Mouse (Mus musculus): ENCODE data around the gene Gm10300. TPM values are rescaled to one million over a fixed set of nuclear protein-coding genes. Genes with fewer than 3 reads are reported as not detected.

Gm10300 gene
- polyA plus RNA-seq, 1 experiment from 2014 or later = not detected

DNA sequence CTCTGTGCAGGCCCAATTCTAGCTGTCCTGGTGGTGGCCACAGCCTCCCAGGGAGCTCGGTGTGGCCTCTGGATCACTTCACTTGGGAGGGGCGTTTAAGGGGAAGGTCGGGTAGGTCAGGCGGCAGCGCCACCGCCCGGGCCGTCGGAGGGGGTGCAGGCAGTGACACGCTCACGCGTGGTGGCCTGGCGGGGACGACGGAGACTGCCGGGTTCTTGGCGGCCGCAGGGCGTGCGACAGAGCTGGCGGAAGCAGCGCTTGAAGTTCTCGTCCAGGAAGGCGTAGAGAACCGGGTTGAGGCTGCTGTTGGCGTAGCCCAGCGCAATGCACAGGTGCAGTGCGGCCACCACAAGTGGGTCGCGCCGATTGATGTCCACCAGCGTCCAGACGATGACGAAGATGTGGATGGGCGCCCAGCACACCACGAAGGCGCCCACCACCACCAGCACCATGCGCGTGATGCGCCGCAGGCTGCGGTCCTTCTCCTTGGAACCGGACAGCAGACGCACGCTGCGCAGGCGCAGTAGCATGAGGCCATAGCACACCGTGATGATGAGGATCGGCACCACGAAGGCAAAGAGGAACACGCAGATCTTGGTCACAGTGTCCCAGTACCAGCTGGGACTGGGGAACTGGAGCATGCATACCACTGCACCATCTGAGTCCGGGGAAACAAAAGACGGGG, 39.1 kb downstream of the Gm10300 start:
- Histone ChIP-seq H3K36me3 (ENCODE audit: control insufficient read depth, insufficient read depth, low read length) (no peaks in the 10 kb centered on the region), H3K27ac (ENCODE audit: low read depth, low read length) (no peak overlapping the region), H3K9me3 (ENCODE audit: control insufficient read depth, low read length) (no peaks in the 10 kb centered on the region), H3K9ac (ENCODE audit: low read length) (peak overlapping the region; percentile 30; the same call in 1 of the 2 replicates), H3K27me3 (ENCODE audit: control insufficient read depth, insufficient read depth, low read length) (no peaks in the 10 kb centered on the region), H3K4me1 (ENCODE audit: control insufficient read depth, insufficient read depth, low read length) (0 out of 2 replicates have a peak, but pooled peaks cover 10% of the 10 kb centered on the region), H3K4me2 (ENCODE audit: low read depth) (peak overlapping the region; percentile 42), H3K4me3 (ENCODE audit: low read depth, low read length) (peak overlapping the region; percentile 24)
- WGBS = 37% methylated on average over 53 of the region's 53 CpGs
- no peak for ATAC-seq (ENCODE audit: insufficient read depth, low FRiP score, low TSS enrichment)
- DNase-seq (ENCODE audit: low spot score) = peak; percentile 49

DNA sequence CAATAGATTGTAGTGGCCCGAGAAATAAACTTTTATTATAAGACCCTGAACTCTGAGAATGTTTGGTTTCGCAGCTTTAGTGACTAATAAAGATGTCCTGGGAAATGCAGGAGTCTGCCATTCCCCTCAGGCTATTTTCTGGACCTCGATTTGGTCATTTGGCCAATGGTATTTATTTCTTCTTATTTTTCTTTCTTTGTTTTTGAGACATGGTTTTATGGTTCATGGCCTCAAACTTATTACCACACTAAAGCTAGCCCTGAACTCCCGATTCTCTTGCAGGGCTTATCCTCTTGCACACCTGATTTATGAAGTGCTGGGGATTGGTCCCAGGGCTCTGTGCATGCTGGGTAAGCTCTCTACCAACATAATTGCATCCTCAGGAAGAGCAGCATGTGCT, 41.8 kb downstream of the Gm10300 start:
- Histone ChIP-seq H3K4me3 (ENCODE audit: low read depth, low read length) (no peak overlapping the region), H3K9me3 (ENCODE audit: control insufficient read depth, low read length) (no peaks in the 10 kb centered on the region), H3K36me3 (ENCODE audit: control insufficient read depth, insufficient read depth, low read length) (no peaks in the 10 kb centered on the region), H3K4me1 (ENCODE audit: control insufficient read depth, insufficient read depth, low read length) (0 out of 2 replicates have a peak, but pooled peaks cover 5% of the 10 kb centered on the region), H3K9ac (ENCODE audit: low read length) (no peak overlapping the region), H3K27ac (ENCODE audit: low read depth, low read length) (no peak overlapping the region), H3K27me3 (ENCODE audit: control insufficient read depth, insufficient read depth, low read length) (no peaks in the 10 kb centered on the region), H3K4me2 (ENCODE audit: low read depth) (no peak overlapping the region)
- WGBS = 82% methylated on average over 4 of the region's 4 CpGs
- no peak for ATAC-seq (ENCODE audit: insufficient read depth, low FRiP score, low TSS enrichment)
- DNase-seq (ENCODE audit: low spot score) = no peak

DNA sequence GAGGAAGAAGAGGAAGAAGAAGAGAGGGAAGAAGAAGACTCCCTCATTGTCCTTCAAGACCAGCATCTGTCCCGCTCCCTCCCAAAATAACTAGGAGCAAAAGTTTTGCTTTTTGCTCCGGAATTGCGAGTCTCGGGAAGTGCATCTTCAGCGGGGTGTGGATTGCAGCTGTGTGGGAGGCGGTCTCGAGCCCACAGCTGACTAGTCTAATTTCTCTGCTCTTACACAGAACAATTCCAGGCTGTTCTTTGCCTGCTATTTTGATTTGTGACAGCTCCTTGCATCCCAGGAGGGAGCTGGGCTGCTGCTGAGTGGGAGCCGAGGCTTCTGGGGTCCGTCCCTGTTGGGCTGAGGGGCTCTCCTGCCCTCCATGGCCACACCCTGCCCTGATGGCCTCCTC, 45.1 kb downstream of the Gm10300 start:
- no peaks in the 10 kb centered on the region for H3K36me3 ChIP-seq (ENCODE audit: control insufficient read depth, insufficient read depth, low read length)
- ATAC-seq (ENCODE audit: insufficient read depth, low FRiP score, low TSS enrichment) = no peak

DNA sequence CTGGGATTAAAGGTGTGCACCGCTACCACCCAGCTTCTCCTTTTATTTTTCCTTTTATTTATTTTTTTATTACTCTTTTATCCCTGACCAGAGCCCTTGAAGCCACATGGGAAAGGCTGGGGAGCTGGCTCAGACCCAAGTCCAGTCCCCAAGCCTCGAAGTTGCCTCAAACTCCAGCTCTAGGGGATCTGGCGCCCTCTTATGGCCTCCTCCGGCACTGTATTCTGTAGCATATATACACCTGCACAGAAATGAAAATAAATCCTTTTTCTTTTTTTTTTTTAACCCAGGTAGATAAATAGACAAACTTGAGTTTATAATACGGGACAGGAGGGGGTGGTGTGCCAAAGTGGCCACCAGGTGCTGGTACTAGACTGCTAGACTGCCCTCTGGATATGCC, 47.2 kb downstream of the Gm10300 start:
- Histone ChIP-seq H3K9ac (ENCODE audit: low read length) (no peak overlapping the region), H3K27ac (ENCODE audit: low read depth, low read length) (no peak overlapping the region), H3K36me3 (ENCODE audit: control insufficient read depth, insufficient read depth, low read length) (no peaks in the 10 kb centered on the region), H3K27me3 (ENCODE audit: control insufficient read depth, insufficient read depth, low read length) (no peaks in the 10 kb centered on the region), H3K4me2 (ENCODE audit: low read depth) (no peak overlapping the region), H3K9me3 (ENCODE audit: control insufficient read depth, low read length) (no peaks in the 10 kb centered on the region), H3K4me3 (ENCODE audit: low read depth, low read length) (no peak overlapping the region), H3K4me1 (ENCODE audit: control insufficient read depth, insufficient read depth, low read length) (no peaks in the 10 kb centered on the region)
- ATAC-seq (ENCODE audit: insufficient read depth, low FRiP score, low TSS enrichment) = no peak
- WGBS = 75% methylated on average over 5 of the region's 5 CpGs
- DNase-seq (ENCODE audit: low spot score) = no peak

More for the DNA sequence above, 45.1 kb downstream of the Gm10300 start:
- Histone ChIP-seq H3K27ac (ENCODE audit: low read depth, low read length) (no peak overlapping the region), H3K27me3 (ENCODE audit: control insufficient read depth, insufficient read depth, low read length) (no peaks in the 10 kb centered on the region), H3K4me3 (ENCODE audit: low read depth, low read length) (no peak overlapping the region), H3K4me2 (ENCODE audit: low read depth) (no peak overlapping the region), H3K9me3 (ENCODE audit: control insufficient read depth, low read length) (no peaks in the 10 kb centered on the region), H3K4me1 (ENCODE audit: control insufficient read depth, insufficient read depth, low read length) (no peaks in the 10 kb centered on the region), H3K9ac (ENCODE audit: low read length) (no peak overlapping the region)
- 60% methylated on average over 9 of the region's 9 CpGs for WGBS
- no peak for DNase-seq (ENCODE audit: low spot score)

DNA sequence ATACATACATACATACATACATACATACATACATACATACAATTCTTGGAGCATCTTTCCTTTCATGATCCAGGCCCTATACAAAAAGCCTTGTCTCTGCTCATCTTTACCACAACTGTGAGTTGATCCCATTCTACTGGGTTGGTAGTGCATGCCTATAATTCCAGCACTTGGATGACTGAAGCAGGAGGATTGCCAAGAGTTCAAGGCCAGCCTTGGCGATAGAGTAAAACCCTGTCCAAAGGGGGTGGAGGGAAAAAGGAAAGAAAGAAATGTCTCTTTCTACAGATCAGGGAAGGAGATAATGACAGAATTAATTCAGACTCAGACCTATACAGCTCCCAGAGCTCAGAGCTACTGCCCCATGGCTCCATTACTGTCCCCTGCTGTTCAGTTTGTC, 48.7 kb downstream of the Gm10300 start:
- Histone ChIP-seq H3K9me3 (ENCODE audit: control insufficient read depth, low read length) (no peaks in the 10 kb centered on the region), H3K27ac (ENCODE audit: low read depth, low read length) (no peak overlapping the region), H3K4me3 (ENCODE audit: low read depth, low read length) (no peak overlapping the region), H3K4me1 (ENCODE audit: control insufficient read depth, insufficient read depth, low read length) (no peaks in the 10 kb centered on the region), H3K36me3 (ENCODE audit: control insufficient read depth, insufficient read depth, low read length) (no peaks in the 10 kb centered on the region), H3K9ac (ENCODE audit: low read length) (no peak overlapping the region), H3K27me3 (ENCODE audit: control insufficient read depth, insufficient read depth, low read length) (no peaks in the 10 kb centered on the region), H3K4me2 (ENCODE audit: low read depth) (no peak overlapping the region)
- WGBS = 88% methylated on average over 1 of the region's 1 CpGs
- ATAC-seq (ENCODE audit: insufficient read depth, low FRiP score, low TSS enrichment) (no peak), DNase-seq (ENCODE audit: low spot score) (no peak)

Other genes starting within 250 kb of the Gm10300 start
- gene Ptpru, start 236.4 kb upstream of the Gm10300 start, polyA plus RNA-seq (2014; fragmentation: Nextera tagmentation; extraction: Ambion mirVana) = 10.2 and 13.3 TPM in 2 replicates
- 38.4 and 41.9 TPM in 2 replicates for gene Mecr, start 231.2 kb upstream of the Gm10300 start, polyA plus RNA-seq (2014; fragmentation: Nextera tagmentation; extraction: Ambion mirVana)
- 136 and 144 TPM in 2 replicates for gene Srsf4, start 201.1 kb upstream of the Gm10300 start, polyA plus RNA-seq (2014; fragmentation: Nextera tagmentation; extraction: Ambion mirVana)
- gene Tmem200b, start 152.9 kb upstream of the Gm10300 start, polyA plus RNA-seq (2014; fragmentation: Nextera tagmentation; extraction: Ambion mirVana) = 1.4 TPM in 2 replicates
- 200 and 203 TPM in 2 replicates for gene Epb41, start 624 bp downstream of the Gm10300 start, polyA plus RNA-seq (2014; fragmentation: Nextera tagmentation; extraction: Ambion mirVana)
- 0.05 and 0.08 TPM in 2 replicates for gene Oprd1, start 69.8 kb downstream of the Gm10300 start, polyA plus RNA-seq (2014; fragmentation: Nextera tagmentation; extraction: Ambion mirVana)
- gene Ythdf2, start 137.6 kb downstream of the Gm10300 start, polyA plus RNA-seq (2014; fragmentation: Nextera tagmentation; extraction: Ambion mirVana) = 159 and 169 TPM in 2 replicates
- 36.9 and 41.6 TPM in 2 replicates for gene Gmeb1, start 186.9 kb downstream of the Gm10300 start, polyA plus RNA-seq (2014; fragmentation: Nextera tagmentation; extraction: Ambion mirVana)
- gene Taf12, start 199.7 kb downstream of the Gm10300 start, polyA plus RNA-seq (2014; fragmentation: Nextera tagmentation; extraction: Ambion mirVana) = 59.7 and 59.8 TPM in 2 replicates
- 0.74 and 0.78 TPM in 2 replicates for gene Rab42, start 228.7 kb downstream of the Gm10300 start, polyA plus RNA-seq (2014; fragmentation: Nextera tagmentation; extraction: Ambion mirVana)